Mouse (Mus musculus) embryonic stem cell, embryonic (primary cell): Measurements from ENCODE around the gene Wfikkn2.

ENCODE experiments used
- CTCF ChIA-PET, 4 experiments: fragments of 300-600 bp in 2 of 4; fragments of 350-600 bp in 2 of 4; sonication (Branson Sonifier 250); formaldehyde crosslinking; loops; one replicate each; lab custom pipeline; 2022; ENCODE audit warnings: inconsistent platforms in 2 of 4; lab: Charles Lee
- POLR2A ChIA-PET, 4 experiments: fragments of 300-600 bp in 2 of 4; fragments of 350-600 bp in 2 of 4; sonication (Branson Sonifier 250); formaldehyde crosslinking; loops; one replicate each; lab custom pipeline; 2022; ENCODE audit warnings: antibody characterized with exemption in 4 of 4, inconsistent platforms in 1 of 4; lab: Charles Lee

Wfikkn2 gene

GRCm38 (mm10) chr11:94272960-94273927 lies 27.4 kb upstream of the Wfikkn2 start:
- CTCF ChIA-PET, result interaction anchor here in 3 of 4 experiments (0.7 to 5.1 kb wide), 5 partner anchors 8 to 149 kb away, joined by 3 to 68 read pairs (median 4); no protein-coding TSS in a partner anchor
- POLR2A ChIA-PET, result interaction anchor here (0.6 to 4.3 kb wide), 22 partner anchors 8 to 362 kb away, joined by 3 to 53 read pairs (median 6); partner anchors contain the start of gene Tob1 (in 3 of the 4)

GRCm38 (mm10) chr11:94271015-94271414 lies 25.2 kb upstream of the Wfikkn2 start:
- ChIA-PET CTCF (no interaction called here), POLR2A (interaction anchor here in 3 of 4 experiments (0.6 to 1.7 kb wide), 3 partner anchors 26 to 133 kb away, joined by 3 to 4 read pairs (median 3); partner anchors contain the start of gene Tob1 (in 1 of the 3))

GRCm38 (mm10) chr11:94269906-94270305 lies 24.1 kb upstream of the Wfikkn2 start:
- ChIA-PET POLR2A (interaction anchor here in 3 of 4 experiments (0.5 to 2.1 kb wide), 5 partner anchors 12 to 137 kb away, joined by 3 to 7 read pairs (median 3); partner anchors contain the start of gene Tob1 (in 1 of the 3)), CTCF (interaction anchor here in 1 of 4 experiments (1.2 kb wide), 1 partner anchor 136 kb away, joined by 3 read pairs; no protein-coding TSS in a partner anchor)

- ChIA-PET POLR2A (interaction anchor here in 2 of 4 experiments (1.9 to 5.5 kb wide), 3 partner anchors 57 to 136 kb away, joined by 4 to 29 read pairs (median 7); partner anchors contain the start of gene Tob1 (in 2 of the 2)), CTCF (interaction anchor here in 2 of 4 experiments (0.6 to 2.5 kb wide), 4 partner anchors 8 to 720 kb away, joined by 3 to 13 read pairs (median 6); no protein-coding TSS in a partner anchor)
These were observed 23.0 kb upstream of the Wfikkn2 start for GRCm38 (mm10) chr11:94268761-94269160.

GRCm38 (mm10) chr11:94266155-94266554 lies 20.4 kb upstream of the Wfikkn2 start:
- POLR2A ChIA-PET, result interaction anchor here in 3 of 4 experiments (0.6 to 5.5 kb wide), 16 partner anchors 8 to 298 kb away, joined by 3 to 29 read pairs (median 3); partner anchors contain the start of genes Tob1 (in 2 of the 3), Gm20390 (in 1 of the 3) and Nme1 (in 1 of the 3)
- CTCF ChIA-PET, result interaction anchor here in 2 of 4 experiments (0.7 to 2.5 kb wide), 7 partner anchors 8 to 135 kb away, joined by 3 to 11 read pairs (median 4); partner anchors contain the start of gene Tob1 (in 1 of the 2)

- ChIA-PET CTCF (interaction anchor here (0.6 to 1.6 kb wide), 24 partner anchors 9 to 301 kb away, joined by 3 to 16 read pairs (median 3); partner anchors contain the start of gene Tob1 (in 1 of the 4)), POLR2A (interaction anchor here (0.6 to 5.5 kb wide), 29 partner anchors 9 to 371 kb away, joined by 3 to 29 read pairs (median 4); partner anchors contain the start of genes Tob1 (in 3 of the 4), Gm20390 (in 1 of the 4), Gm21885 (in 1 of the 4) and Luc7l3 (in 1 of the 4))
These were observed 19.5 kb upstream of the Wfikkn2 start for GRCm38 (mm10) chr11:94265134-94265785.

- POLR2A ChIA-PET, result interaction anchor here in 3 of 4 experiments (0.6 to 1.7 kb wide), 3 partner anchors 51 kb away, joined by 3 to 5 read pairs (median 4); partner anchors contain the start of gene Tob1 (in 1 of the 3)
- CTCF ChIA-PET, result interaction anchor here in 2 of 4 experiments (0.8 to 1.2 kb wide), 2 partner anchors 24 to 36 kb away, joined by 3 read pairs; no protein-coding TSS in a partner anchor
These were observed 16.0 kb upstream of the Wfikkn2 start for GRCm38 (mm10) chr11:94261585-94262370.

- ChIA-PET CTCF (interaction anchor here in 1 of 4 experiments (0.8 kb wide), 1 partner anchor 27 kb away, joined by 3 read pairs; no protein-coding TSS in a partner anchor), POLR2A (no interaction called here)
These were observed 14.0 kb upstream of the Wfikkn2 start for GRCm38 (mm10) chr11:94259814-94260213.

- CTCF ChIA-PET, result interaction anchor here in 2 of 4 experiments (0.6 to 1.0 kb wide), 2 partner anchors 19 to 95 kb away, joined by 3 read pairs; no protein-coding TSS in a partner anchor
- POLR2A ChIA-PET, result interaction anchor here in 1 of 4 experiments (0.7 kb wide), 1 partner anchor 12 kb away, joined by 3 read pairs; no protein-coding TSS in a partner anchor
These were observed 12.2 kb upstream of the Wfikkn2 start for GRCm38 (mm10) chr11:94257987-94258386.

- POLR2A ChIA-PET, result interaction anchor here in 2 of 4 experiments (0.7 to 1.5 kb wide), 7 partner anchors 9 to 290 kb away, joined by 3 to 7 read pairs (median 3); partner anchors contain the start of gene Tob1 (in 1 of the 2)
These were observed 9.9 kb upstream of the Wfikkn2 start for GRCm38 (mm10) chr11:94255733-94256132.

GRCm38 (mm10) chr11:94253691-94254090 lies 7.9 kb upstream of the Wfikkn2 start:
- ChIA-PET CTCF (no interaction called here), POLR2A (interaction anchor here in 2 of 4 experiments (0.6 to 1.5 kb wide), 3 partner anchors 39 to 137 kb away, joined by 3 to 4 read pairs (median 4); partner anchors contain the start of gene Tob1 (in 1 of the 2))

More at GRCm38 (mm10) chr11:94255733-94256132, 9.9 kb upstream of the Wfikkn2 start:
- CTCF ChIA-PET, result interaction anchor here in 1 of 4 experiments (0.9 kb wide), 1 partner anchor 10 kb away, joined by 4 read pairs; no protein-coding TSS in a partner anchor

GRCm38 (mm10) chr11:94253156-94253555 lies 7.4 kb upstream of the Wfikkn2 start:
- POLR2A ChIA-PET, result interaction anchor here in 3 of 4 experiments (0.6 to 1.7 kb wide), 3 partner anchors 39 to 137 kb away, joined by 3 to 15 read pairs (median 4); partner anchors contain the start of gene Tob1 (in 1 of the 3)
- CTCF ChIA-PET, result interaction anchor here in 2 of 4 experiments (1.2 to 1.5 kb wide), 2 partner anchors 18 to 120 kb away, joined by 3 read pairs; no protein-coding TSS in a partner anchor

- ChIA-PET CTCF (interaction anchor here in 2 of 4 experiments (1.8 to 2.8 kb wide), 2 partner anchors 10 to 11 kb away, joined by 9 to 11 read pairs; no protein-coding TSS in a partner anchor), POLR2A (interaction anchor here in 3 of 4 experiments (0.8 to 3.5 kb wide), 12 partner anchors 11 to 113 kb away, joined by 3 to 24 read pairs (median 4); partner anchors contain the start of gene Tob1 (in 3 of the 3))
These were observed 920 bp upstream of the Wfikkn2 start for GRCm38 (mm10) chr11:94246789-94247061.

- POLR2A ChIA-PET, result interaction anchor here in 3 of 4 experiments (0.8 to 4.6 kb wide), 10 partner anchors 13 to 109 kb away, joined by 3 to 25 read pairs (median 4); partner anchors contain the start of gene Tob1 (in 3 of the 3)
- CTCF ChIA-PET, result interaction anchor here in 3 of 4 experiments (0.6 to 1.1 kb wide), 3 partner anchors 21 to 161 kb away, joined by 3 to 5 read pairs (median 3); no protein-coding TSS in a partner anchor
These were observed 1.4 kb downstream of the Wfikkn2 start for GRCm38 (mm10) chr11:94244385-94244784.

- ChIA-PET CTCF (interaction anchor here (0.6 to 1.5 kb wide), 9 partner anchors 22 to 313 kb away, joined by 3 to 11 read pairs (median 3); no protein-coding TSS in a partner anchor), POLR2A (interaction anchor here (0.6 to 4.6 kb wide), 18 partner anchors 12 to 110 kb away, joined by 3 to 25 read pairs (median 4); partner anchors contain the start of gene Tob1 (in 4 of the 4))
These were observed 2.2 kb downstream of the Wfikkn2 start for GRCm38 (mm10) chr11:94243422-94244180.
